11 mouse cellular contexts compared by ENCODE assay signal in the genomic region with DNA sequence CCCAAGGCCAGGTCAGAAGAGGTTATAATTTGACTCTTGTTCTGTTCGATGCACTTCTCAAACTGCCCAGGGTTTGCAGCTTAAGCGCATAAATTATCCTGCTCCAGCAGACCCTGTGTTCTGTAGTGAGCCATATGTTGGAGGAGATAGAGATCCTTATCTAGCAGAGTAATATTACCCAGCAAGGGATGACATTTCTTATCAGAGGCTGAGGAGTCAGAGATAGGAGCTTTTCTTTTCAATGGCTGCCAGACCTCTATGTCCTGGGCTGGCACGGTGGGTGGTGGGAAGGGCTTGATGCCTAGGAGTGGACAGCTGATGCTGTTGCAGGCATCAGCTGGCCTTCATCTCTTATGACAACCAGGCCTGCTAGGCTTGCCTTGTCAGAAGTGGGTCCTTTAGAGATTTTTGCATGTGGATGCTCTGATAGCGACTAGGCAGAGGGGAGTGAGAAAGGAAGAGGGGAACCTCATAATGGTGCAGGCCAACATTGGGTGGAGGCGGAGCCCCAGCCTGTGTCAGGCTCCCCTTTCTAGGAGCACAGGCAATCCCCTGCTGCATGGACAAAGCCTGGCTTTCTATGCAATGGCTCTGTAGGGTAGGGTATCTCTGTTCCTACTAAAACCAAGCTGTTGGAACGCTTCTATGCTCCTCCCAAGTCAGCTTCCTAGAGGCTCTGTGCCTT.
A peak's percentile ranks its signal among the peaks of the same experiment; 100 is the strongest.
DNase-seq lines count a peak whose midpoint lies in the region; ATAC-seq and TF ChIP-seq lines count a peak whose summit lies in the region.
"Had no signal": no experiment of that assay in that cellular context is flagged by ENCODE, and none has a peak within 500 bp of the region (broad histone marks: within the 10 kb centered on the region; RNA-seq: fewer than 3 reads in every experiment).

No protein-coding gene starts in this region.

- no peak overlapping the region for H3K9ac ChIP-seq in intestine, embryonic 15.5 days
- H3K9ac ChIP-seq in intestine, postnatal 0 days (ENCODE audit: low read depth, low read length): no peak overlapping the region
- H3K9ac ChIP-seq: lung, embryonic 15.5 days had no signal

- peak; percentile 90 for DNase-seq in MN1 (ENCODE audit: low spot score)
- DNase-seq in cerebellum, adult 18-20 months: no peak
- no peak for DNase-seq in gastrocnemius, postnatal 36 days
- DNase-seq: cerebellum, adult 11-12 months; right cerebral cortex, postnatal 4 days had no signal

- H3K4me2 ChIP-seq in intestine, embryonic 15.5 days (replicated peaks): no peak overlapping the region
- no peak overlapping the region for H3K4me2 ChIP-seq in intestine, postnatal 0 days (replicated peaks; ENCODE audit: low read depth)
- H3K4me2 ChIP-seq: lung, embryonic 15.5 days had no signal

- H3K9me3 ChIP-seq in intestine, embryonic 15.5 days: no peaks in the 10 kb centered on the region
- no peaks in the 10 kb centered on the region for H3K9me3 ChIP-seq in intestine, postnatal 0 days (ENCODE audit: control insufficient read depth)
- H3K9me3 ChIP-seq in erythroblast, embryonic 14.5 days (ENCODE audit: control insufficient read depth, low read length): peaks cover 13% of the 10 kb centered on the region
- H3K9me3 ChIP-seq: lung, embryonic 15.5 days had no signal

- ATAC-seq in intestine, embryonic 15.5 days: 0 out of 2 replicates have a peak, but pooled peaks have one; percentile 34
- ATAC-seq in intestine, postnatal 0 days: no peak
- peak; percentile 36 for ATAC-seq in megakaryocyte progenitor cell, adult 5-6 weeks (replicated peaks; ENCODE audit: poor library complexity)
- ATAC-seq: midbrain, embryonic 16.5 days had no signal

- TF ChIP-seq CTCF in intestine, postnatal 0 days (IDR thresholded peaks at IDR 0.05; ENCODE audit: low read depth): no peak

- H3K27ac ChIP-seq in intestine, embryonic 15.5 days: no peak overlapping the region
- no peak overlapping the region for H3K27ac ChIP-seq in intestine, postnatal 0 days (ENCODE audit: low read depth, low read length)
- H3K27ac ChIP-seq: lung, embryonic 15.5 days had no signal

- no peaks in the 10 kb centered on the region for H3K36me3 ChIP-seq in intestine, embryonic 15.5 days
- H3K36me3 ChIP-seq in intestine, postnatal 0 days (ENCODE audit: control insufficient read depth, insufficient read depth): no peaks in the 10 kb centered on the region
- peaks cover 21% of the 10 kb centered on the region for H3K36me3 ChIP-seq in erythroblast, embryonic 14.5 days (ENCODE audit: control insufficient read depth)
- H3K36me3 ChIP-seq: lung, embryonic 15.5 days had no signal

- H3K4me1 ChIP-seq in intestine, embryonic 15.5 days (replicated peaks): no peaks in the 10 kb centered on the region
- no peaks in the 10 kb centered on the region for H3K4me1 ChIP-seq in intestine, postnatal 0 days (replicated peaks; ENCODE audit: control insufficient read depth, insufficient read depth, low read length)
- peaks cover 71% of the 10 kb centered on the region for H3K4me1 ChIP-seq in erythroblast, embryonic 14.5 days (ENCODE audit: control insufficient read depth)
- H3K4me1 ChIP-seq: lung, embryonic 15.5 days had no signal

- no peaks in the 10 kb centered on the region for H3K27me3 ChIP-seq in intestine, embryonic 15.5 days (replicated peaks)
- H3K27me3 ChIP-seq in intestine, postnatal 0 days (replicated peaks; ENCODE audit: control insufficient read depth, insufficient read depth, low read length): no peaks in the 10 kb centered on the region
- H3K27me3 ChIP-seq in erythroblast, embryonic 14.5 days (ENCODE audit: control insufficient read depth): no peaks in the 10 kb centered on the region
- H3K27me3 ChIP-seq: lung, embryonic 15.5 days had no signal

- no peak overlapping the region for H3K4me3 ChIP-seq in intestine, embryonic 15.5 days (replicated peaks)
- no peak overlapping the region for H3K4me3 ChIP-seq in intestine, postnatal 0 days (ENCODE audit: low read depth, low read length)
- peak overlapping the region; percentile 47 for H3K4me3 ChIP-seq in erythroblast, embryonic 14.5 days (replicated peaks)
- H3K4me3 ChIP-seq: lung, embryonic 15.5 days had no signal

- intact Hi-C loops in gastrocnemius, postnatal 36 days (cut with DNase I): no loop called here

- 69% methylated on average over 6 of the region's 6 CpGs for WGBS in intestine, embryonic 15.5 days
- WGBS in intestine, postnatal 0 days: 72% methylated on average over 6 of the region's 6 CpGs
